Mouse (Mus musculus) cerebellum, adult 11-12 months (tissue): Measurements from ENCODE around the gene Fggy.

Source experiments
- DNase-seq: peaks from one replicate; pipeline ENCODE4 v3.0.0; 2022

The Fggy gene

DNA sequence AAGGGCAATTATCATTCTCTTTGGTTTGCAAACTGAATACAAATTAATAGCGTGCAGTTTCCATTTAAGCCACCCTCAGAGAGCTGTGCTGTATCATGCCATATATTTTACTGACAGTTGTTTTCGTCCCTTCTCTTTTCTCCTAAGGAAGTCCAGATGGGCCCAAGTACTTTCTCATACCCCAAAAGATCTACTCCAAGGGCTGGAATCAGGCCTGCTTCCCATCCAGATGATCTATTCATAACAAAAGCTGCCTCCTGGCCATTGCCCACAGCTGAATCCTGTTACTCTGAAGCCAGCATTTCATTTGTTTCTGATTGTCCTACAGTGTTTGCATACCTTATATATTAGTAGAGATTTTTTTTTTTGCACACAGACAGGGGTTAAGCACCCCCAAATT, 231.6 kb downstream of the Fggy start:
- no peak for DNase-seq

DNA sequence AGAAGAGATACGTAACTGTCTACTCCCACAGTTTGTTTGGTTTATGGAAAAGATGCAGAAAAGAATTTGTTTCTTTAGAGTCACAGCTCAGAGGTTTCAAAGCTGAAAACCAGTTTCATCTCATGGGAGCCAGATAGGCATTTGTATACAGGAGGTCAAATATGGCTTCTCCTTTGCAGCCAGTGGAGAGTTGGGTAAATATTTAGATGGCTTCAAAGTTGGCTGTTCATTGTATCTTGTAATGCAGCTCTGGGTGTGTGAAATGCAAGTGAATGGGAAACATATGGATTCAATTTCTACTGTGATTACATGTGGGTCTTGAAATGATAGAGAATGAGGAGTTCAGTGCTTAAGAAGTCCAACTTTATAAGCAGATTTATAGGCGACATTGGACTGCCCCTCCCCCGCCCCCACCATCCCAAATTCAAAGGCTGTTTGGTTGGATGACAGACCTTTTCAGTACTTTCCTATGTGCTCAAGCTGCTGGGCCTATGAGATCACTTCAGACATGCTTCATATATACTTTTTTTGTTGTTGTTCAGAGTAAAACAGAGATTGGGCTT, 234.7 kb downstream of the Fggy start:
- DNase-seq: no peak

DNA sequence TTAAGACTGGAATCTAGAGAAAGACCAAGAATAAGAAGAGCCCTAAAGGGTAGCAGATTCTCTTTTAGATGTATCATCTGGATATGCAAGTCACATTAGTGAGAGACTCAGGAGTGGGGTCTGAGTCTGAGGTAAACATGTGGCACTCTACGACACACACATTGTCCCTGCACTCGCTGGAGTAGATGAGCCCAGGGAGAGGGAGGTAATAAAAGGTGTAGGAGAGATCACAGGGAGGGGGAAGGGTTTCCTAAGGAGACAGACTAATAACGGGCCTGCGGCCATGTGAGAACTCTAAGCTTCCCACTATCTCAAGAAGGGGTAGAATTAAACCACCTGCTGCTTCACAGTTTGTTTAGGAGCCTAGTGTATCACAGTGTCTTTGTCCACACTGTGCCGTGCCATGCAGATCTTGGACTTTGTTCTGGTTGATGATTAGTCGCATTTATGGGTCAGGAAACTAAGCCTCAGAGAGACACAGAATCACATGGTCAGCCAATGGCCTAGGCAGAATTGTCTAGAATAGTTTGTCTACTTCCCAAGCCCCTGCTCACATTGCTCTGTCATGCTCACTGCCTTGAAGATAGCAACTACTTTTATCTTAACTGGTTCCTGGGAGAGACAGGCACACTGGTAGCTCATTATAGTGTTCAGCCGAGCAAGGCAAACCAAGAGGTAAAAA, 236.5 kb downstream of the Fggy start:
- DNase-seq: no peak

DNA sequence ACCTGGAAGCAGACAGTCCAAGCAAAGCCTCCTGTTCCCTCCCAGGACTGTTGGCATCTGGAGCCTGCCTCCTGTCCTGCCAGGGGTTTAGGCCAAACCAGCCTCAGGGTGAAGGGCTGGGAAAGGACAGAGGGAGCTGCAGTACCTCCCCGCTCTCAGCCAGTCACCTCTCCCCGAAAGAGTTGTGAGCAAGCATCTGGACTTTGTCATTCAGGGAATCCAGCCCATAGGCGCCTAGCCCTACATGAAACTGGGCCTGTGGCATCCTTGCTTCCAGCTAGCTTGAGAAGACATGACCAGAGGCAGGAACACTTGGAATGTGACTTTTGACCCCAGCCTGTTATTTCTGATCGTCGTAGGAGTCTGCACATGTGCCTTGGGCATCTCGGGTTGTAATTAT, 237.3 kb downstream of the Fggy start:
- no peak for DNase-seq

DNA sequence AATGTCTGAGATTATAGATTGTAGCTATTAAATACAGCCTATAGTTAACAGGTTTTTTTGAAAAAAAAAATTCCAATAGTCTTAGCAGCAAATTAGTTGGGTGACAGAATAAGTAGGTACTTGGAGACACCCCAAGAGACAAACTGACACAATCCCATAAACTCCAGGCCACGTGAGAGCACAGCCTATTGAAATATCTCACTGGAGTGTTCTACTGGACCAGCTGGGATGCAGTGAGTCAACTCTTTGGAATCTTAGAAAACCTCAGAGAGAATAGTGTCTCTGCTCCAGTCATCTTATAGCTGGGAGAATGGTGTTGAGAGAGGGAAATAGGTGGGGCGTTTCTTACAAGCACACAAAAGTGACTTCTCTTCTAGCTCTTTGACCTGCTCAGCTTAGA, 238.0 kb downstream of the Fggy start:
- no peak for DNase-seq

DNA sequence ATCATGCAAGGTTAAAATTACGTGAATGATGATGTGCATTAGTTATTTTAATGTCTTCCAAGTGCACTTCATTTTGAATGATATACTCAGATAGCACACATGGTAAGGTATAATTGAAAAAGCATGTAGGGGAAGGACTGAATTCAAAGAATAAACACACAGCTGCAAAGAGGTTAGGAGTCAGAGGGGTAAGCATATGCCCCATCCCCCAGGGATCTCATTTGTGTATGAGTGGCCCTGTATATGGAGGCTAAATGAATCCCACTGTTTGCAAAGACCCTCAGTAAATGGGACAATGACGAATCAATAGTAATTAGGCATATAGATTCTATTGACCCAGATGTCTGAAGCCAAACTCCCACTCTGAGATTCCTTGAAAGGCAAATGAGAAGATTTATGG, 262.3 kb downstream of the Fggy start:
- no peak for DNase-seq

DNA sequence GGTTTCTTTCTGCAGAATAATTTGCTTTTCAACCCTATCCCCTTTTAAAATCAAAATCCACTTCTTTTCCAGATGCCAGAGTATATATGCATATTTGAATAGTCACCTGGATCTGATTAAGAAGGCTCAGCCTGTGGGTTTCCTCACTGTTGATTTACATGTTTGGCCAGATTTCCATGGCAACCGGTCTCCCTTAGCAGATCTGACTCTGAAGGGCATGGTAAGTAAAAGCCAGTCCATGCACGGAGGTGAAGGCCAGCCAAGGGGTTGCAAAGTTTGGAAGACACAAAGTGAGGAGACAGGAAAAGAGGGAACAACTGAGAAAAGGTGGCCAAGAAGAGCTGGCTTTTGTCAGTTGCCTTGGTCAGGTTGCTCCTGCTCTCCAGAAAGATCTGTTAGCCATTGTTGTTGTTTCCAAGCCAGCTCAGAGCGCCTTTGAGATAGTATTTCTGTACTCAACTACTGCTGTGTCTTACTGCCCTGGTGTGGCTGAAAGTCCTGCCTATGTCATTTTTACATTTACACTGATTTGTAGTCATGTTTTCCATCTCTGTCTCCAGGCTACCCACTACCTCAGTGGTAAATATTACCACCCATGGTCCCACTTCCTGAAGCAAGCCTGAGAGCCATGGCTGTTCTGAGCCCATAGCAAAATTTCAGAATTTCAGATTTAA, 264.7 kb downstream of the Fggy start:
- no peak for DNase-seq

DNA sequence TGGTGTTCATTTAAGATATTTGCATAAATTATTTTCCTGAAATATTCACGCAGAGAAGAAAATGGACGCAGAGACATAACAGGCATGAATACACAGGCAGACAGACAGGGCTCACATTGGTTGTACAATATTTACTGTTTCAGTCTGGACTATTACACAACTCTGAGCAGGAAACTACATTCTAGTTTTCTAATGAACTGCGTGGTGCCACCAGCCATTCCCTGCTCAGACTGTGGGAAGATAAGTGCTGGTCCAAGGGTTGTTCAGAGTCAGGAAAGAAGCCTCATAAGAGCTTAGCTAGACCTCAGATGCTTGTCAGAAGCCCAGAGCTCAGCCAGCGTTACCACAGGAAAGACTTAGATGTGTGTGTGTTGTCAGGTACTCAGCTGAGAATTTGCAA, 270.9 kb downstream of the Fggy start:
- no peak for DNase-seq

DNA sequence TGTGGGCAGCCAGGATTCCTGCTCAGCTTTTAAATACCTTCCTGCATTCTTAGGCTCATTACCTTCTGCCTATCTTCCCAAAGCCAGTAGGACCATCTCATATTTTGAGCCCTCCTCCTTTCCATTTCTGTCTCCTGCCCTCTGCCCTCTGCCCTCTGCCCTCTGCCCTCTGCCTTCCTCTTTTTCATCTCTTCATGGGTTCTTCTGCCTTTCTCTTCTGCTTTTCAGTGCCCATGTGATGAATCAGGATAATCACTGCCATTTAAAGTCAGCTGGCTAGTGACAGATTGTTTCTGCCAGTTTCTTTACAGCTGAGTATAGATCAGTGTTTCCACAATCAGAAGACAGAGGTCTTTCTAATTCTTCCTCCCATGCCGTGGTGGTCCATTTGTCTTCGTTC, 273.0 kb downstream of the Fggy start:
- DNase-seq: no peak

DNA sequence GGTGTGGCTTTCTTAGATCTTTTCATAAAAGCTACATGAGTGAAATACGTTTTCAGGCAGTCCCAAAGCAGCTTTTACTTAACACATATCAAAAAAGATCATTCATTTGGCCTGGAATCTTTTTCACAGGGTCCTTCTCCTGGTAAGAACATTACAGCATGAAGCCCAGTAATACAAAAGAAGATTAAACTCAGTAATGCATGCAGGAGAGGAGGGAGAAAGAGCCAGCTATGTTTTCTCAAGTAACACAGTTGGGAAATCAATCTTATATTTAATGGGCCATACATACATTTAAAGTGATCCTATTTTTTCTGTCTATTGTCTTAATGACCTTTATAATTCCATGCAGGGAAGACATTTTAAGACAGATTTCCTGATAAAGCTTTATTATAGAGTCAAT, 282.6 kb downstream of the Fggy start:
- no peak for DNase-seq

DNA sequence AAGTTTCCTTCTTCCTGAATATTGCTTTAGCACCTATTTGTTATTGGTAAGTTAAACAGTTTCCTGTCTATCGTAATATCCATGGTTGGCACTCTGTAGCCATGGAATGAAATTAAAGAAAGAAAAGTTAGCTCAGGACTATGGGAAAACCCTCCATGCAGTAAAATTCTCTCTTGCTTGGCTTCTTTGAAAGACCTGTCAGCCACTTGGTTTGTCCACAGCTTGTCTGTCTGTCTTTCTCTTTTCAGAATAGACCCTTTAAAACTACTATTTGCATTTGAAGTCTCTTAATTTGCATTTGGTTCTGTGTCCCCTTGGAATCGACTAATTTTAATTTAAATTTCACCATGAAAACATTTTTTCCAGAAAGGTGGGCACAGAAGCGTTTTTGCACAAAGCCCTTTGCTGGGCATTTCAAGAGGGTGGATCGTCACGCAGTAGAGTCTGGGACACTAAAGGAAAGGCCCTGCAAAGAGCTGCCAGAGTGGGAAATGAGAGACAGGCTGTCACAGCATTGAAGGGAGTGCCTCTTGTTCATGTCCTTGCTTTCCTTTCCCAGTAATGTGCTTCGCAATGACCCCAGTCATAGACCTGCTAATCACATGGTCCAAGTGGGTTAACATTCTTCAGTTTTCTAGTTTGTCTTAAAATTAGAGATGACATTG, 283.2 kb downstream of the Fggy start:
- DNase-seq: no peak

DNA sequence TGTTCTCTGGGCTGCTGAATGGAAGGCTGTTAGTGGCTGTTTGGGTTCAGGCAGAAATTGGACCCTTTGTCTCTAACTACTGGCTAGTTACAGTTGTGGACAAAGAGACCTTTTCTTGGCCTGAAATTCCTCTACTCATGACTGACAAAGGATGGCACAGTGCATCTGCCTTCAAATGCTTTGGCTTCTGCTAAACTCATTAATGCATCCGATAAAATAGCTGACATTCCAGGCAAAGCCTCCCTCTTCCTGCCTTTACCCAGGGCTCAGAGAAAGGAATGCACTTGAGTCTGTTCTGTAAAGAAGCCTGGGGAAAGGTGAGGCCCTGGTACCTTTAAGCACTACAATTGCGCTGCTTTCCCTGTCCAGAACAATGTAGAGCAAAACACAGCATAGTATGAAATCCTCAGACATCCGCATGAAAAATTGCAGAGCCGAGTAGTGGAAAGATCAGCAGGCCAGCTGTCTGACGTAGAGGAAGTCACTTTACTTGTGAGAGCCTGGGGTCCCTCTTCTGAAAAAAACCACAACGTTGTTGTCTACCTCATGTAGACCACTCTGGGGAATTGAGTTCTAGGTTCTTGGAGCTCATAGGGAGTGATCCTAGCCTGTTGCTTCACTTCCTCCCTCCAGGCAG, 288.8 kb downstream of the Fggy start:
- no peak for DNase-seq

DNA sequence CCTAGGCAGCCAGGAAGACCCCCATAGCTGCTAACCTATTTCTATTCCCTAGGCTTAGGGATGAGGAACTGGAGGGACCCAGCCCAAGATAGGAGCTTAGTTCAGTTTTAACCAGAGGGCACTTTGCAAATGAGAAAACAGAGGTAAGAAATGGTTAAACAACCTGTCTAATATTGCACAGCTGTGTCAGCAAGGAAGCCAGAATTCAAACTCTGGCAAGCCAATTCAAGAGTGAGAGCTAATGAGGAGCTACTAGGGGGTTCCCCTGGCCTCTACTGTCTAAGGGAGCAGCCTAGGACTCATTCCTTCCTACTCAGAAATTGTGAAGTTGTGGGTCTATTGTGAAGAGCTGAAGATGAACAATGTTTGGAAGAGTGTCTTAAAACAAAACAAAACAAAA, 289.9 kb downstream of the Fggy start:
- no peak for DNase-seq

DNA sequence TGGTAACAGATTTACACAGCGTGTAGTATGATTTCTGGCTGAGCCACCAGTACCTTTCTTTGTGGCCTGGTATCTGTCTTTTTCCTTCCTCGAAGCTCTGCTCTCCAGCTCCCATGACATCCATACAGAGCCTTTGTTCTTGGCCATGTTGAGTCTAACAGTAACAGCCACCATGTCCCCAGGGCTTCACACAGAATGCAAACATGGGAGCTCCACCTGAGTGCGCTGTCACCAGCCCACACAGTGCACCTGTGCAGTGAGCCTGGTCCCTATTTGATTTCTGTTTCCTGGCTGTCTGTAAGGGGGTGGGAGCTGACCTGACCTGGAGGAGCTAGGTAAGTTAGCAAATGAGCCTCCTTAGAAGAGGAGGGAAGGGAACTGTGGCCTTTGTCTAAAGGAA, 290.4 kb downstream of the Fggy start:
- DNase-seq: no peak

DNA sequence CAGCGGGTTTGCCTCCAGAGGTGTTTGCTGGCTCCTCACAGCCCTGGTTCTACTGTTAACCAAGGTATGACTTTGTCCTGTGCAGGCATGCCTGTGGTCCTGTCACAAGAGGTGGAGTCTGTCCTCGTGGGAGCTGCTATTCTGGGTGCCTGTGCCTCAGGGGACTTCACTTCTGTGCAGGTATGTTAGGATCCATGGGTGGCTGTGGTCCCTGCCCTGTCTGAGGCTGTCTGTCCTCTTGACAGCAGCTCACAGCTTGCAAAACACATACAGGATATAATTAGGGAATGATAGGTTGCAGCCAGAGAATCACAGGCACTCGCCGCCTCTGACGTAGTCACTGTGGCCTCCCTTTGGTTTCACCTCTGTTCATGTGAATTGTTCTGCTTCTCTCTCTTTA, 292.2 kb downstream of the Fggy start:
- DNase-seq: no peak

DNA sequence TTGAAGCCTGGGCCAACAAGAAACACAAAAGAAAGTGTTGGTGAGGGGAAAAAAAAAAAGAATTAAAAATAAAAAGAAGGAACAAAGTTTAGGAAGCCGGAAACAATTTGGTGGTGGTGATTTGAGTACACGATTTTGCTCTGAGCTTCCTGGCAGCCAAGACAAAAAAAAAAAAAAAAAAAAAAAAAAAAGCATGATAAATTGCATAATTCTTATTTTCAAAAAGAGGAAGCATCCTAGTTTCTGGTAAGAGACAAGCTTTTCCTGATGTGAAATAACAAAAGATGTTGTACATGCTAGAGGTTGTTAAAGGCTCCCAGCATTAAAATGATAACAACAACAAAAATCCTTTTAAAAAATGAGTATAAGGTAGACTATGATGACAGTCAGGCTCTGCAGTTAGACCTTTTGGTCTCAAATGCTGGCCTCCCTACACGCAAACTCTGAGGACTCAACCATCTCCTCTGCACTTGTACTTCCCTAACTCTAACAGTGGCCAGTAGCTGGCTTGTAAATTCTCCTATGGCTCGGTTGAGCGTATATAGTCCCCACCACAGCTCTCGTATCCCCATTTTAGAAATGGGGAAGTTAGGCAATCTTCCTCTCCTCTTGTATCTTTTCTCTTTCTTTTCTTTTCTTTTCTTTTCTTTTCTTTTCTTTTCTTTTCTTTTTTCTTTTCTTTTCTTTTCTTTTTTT, 292.9 kb downstream of the Fggy start:
- DNase-seq: no peak

DNA sequence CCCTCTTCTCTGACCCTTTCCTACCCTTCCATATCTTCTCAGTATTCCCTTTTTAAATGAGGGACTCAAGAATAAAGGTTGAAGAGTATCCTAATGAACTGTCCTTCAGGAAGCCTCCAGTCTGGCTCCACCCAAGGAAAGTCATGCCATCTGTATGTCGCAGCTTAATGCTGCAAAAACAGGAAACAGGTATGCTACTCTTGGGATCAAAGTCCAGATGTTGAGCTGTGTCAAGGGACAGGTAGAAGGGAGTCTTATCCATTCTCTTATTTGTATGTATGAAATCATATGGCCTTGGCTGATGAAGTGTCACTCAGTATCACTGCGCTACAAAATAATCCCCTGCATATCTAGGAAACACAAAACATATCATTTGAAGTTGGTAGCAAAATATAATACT, 294.9 kb downstream of the Fggy start:
- DNase-seq: no peak

DNA sequence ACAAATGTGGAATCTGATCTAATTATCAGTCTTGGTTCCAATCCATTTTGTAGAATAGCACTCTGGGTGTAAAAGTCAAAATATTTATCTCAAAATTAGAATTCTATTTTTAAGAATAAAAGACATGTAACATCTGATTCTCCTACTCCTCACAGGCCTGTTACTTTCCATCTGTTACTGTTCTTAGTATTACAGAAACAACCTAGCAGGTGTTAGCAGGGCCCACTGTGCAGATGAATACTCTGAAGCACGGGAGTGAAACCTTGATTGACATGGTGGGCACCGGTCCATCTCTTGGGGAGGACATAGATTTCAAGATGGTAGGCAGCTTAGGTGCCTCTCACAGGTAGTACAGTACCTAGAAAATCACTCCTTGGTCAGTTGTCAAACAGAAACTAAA, 298.7 kb downstream of the Fggy start:
- DNase-seq: no peak

DNA sequence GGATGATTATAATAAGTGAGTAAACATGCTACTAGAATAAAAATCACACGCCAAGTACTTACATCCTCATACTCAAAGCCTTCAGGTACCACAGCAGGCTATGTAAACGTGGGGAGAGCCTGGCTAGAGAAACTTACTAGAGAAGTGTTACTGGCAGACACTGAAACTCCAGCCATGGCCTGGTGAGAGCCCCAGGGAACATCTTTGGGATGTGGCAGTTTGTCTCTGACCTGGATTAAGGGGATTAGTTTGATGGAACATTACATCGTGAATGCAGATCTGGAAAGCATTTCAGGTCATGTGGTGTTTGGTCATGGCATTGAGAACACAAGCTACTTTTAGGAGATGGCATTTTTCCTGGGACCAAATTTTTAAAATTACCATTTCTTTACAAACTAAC, 303.3 kb downstream of the Fggy start:
- no peak for DNase-seq

DNA sequence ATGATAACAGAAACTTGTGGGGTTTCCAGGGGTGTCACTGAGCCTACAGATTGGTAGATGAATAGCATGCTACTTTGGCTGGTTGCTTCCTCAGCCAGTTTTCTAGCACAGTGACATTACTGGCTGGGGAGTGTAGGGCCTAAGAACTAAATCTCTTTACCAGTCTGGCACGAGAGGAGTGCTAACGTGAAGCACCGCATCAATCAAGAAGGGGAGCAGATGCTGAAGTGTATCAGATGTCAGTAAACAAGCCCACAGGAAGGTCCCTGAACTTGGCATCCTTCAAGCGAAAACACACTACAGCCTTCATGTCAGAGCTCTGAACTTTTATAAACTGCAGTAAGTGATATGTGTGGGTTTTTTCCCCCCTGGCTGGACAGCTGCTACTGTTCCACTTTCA, 303.8 kb downstream of the Fggy start:
- no peak for DNase-seq

DNA sequence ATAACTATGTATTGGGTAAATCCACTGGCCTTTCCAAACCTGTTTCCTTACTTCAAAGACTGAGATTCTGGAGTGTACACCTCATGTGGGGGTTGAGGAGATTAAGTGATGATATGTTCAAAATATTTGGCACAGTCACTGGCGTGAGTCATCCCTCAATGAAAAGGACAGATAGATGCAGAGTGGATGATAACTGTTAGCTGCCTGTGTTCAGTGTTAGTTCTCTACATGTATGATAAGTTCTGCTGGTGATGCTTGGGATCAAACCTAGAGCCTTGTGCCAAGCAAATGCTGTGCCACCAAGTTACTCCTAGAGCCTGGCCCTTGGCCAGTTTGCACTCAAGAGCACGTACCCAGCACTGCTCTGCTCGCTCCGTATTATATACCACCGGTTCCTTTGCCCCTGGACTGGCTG, 304.4 kb downstream of the Fggy start:
- DNase-seq: no peak

DNA sequence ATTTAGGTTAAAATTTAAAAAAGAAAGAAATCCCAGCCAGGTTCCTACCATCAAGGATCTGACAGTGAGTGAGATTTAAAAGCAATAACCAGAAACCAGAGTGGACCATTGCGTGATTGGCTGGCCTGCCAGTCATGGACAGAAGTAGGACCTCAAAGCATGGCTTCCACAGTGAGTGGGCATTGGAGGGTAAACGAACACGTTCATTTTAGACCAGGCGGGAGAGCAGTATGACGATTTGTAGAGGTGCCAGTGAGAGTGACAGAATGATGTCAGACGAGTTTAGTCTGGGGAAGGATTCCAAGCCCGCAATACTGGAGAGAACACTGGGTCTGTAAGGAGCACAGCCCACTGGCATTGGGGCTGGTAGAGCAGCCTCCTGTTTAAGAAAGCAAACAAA, 305.0 kb downstream of the Fggy start:
- DNase-seq: no peak
